Mouse (Mus musculus) limb, embryonic 12.5 days (tissue): ENCODE measurements around the gene Cped1. TPM values are rescaled to one million over a fixed set of nuclear protein-coding genes. Genes with fewer than 3 reads are reported as not detected.
A peak's percentile ranks its signal among the peaks of the same experiment; 100 is the strongest.

Experiments used
- ATAC-seq: fragments of 200-750 bp; cut with Nextera tagmentation; 2 replicates; pipeline ENCODE4 v1.8.0; 2017; ENCODE audit warnings: low read depth, moderate TSS enrichment; ENCODE audit not compliant: insufficient number of reproducible peaks, insufficient read depth, low FRiP score, low TSS enrichment
- H3K27ac ChIP-seq: fragments of 300-500 bp; sonication (generic); 2 replicates; pipeline ENCODE4 v1.5.1; 2016; ENCODE audit warnings: mild to moderate bottlenecking, moderate library complexity
- H3K27me3 ChIP-seq: fragments of 300-500 bp; sonication (generic); 2 replicates; pipeline ENCODE4 v1.6.1; 2016; ENCODE audit warnings: mild to moderate bottlenecking, moderate library complexity
- H3K36me3 ChIP-seq: fragments of 300-500 bp; sonication (generic); 2 replicates; pipeline ENCODE4 v1.6.1; 2016; ENCODE audit warnings: mild to moderate bottlenecking, moderate library complexity
- H3K4me1 ChIP-seq: fragments of 300-500 bp; sonication (generic); replicated peaks from 2 replicates; pipeline ENCODE4 v1.6.1; 2016
- H3K4me2 ChIP-seq: fragments of 300-500 bp; sonication (generic); 2 replicates; pipeline ENCODE4 v1.6.1; 2016; ENCODE audit warnings: mild to moderate bottlenecking, moderate library complexity
- H3K4me3 ChIP-seq: fragments of 300-500 bp; sonication (generic); replicated peaks from 2 replicates; pipeline ENCODE4 v1.5.1; 2016; ENCODE audit warnings: mild to moderate bottlenecking
- H3K9ac ChIP-seq: fragments of 300-500 bp; sonication (generic); replicated peaks from 2 replicates; pipeline ENCODE4 v1.6.1; 2016; ENCODE audit warnings: mild to moderate bottlenecking, moderate library complexity
- H3K9me3 ChIP-seq: fragments of 300-500 bp; sonication (generic); 2 replicates; pipeline ENCODE4 v1.6.1; 2016; ENCODE audit warnings: mild to moderate bottlenecking, moderate library complexity
- WGBS: fragments of 180-500 bp; shearing (Covaris S2); methylation state at CpG from one replicate; pipeline ENCODE4 v1.1.7; 2016; 5-methylcytosine and 5-hydroxymethylcytosine counted together
- polyA plus RNA-seq: library from polyadenylated mRNA; unstranded; fragments of >200 nt; fragmentation: Nextera tagmentation; extraction: Ambion mirVana; gene quantifications from 2 replicates; pipeline ENCODE4 v1.2.1, GENCODE M21; 2016

Gene Cped1
- polyA plus RNA-seq, 1 experiment from 2014 or later: 62.3 TPM

GRCm38 (mm10) chr6:22269840-22270521, 284.3 kb downstream of the Cped1 start:
- Histone ChIP-seq H3K9ac (no peak overlapping the region), H3K4me1 (no peaks in the 10 kb centered on the region; the same call in 1 of the 2 replicates), H3K36me3 (no peaks in the 10 kb centered on the region), H3K9me3 (no peaks in the 10 kb centered on the region), H3K4me2 (no peak overlapping the region), H3K27ac (no peak overlapping the region), H3K4me3 (no peak overlapping the region), H3K27me3 (no peaks in the 10 kb centered on the region)
- no peak for ATAC-seq
- 79% methylated on average over 8 of the region's 8 CpGs for WGBS

DNA sequence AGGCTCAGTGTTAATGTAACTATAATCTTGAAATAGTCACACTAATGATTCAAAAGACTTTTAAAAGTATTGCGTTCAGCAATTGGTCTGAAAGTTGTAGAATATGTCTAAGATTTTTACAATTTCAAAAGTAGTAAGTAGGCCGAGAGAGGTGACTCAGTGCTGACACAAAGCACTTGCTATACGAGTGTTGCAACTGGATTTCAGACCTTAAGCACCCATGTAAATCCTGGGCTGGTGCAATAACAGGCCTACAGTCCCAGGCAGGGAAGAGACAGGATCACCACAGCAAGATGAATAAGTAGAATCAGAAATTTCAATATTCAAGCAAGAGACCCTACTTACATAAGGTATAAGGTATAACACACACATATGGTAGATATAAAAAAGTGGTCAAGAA, 292.2 kb downstream of the Cped1 start:
- no peak for ATAC-seq
- 92% methylated on average over 3 of the region's 3 CpGs for WGBS
- H3K4me1 ChIP-seq: peaks cover 34% of the 10 kb centered on the region
- H3K4me3 ChIP-seq: no peak overlapping the region
- no peak overlapping the region for H3K4me2 ChIP-seq
- peaks cover 3% of the 10 kb centered on the region; the same call in 1 of the 2 replicates for H3K27me3 ChIP-seq
- H3K9ac ChIP-seq: no peak overlapping the region
- H3K36me3 ChIP-seq: no peaks in the 10 kb centered on the region
- H3K27ac ChIP-seq: no peak overlapping the region
- no peaks in the 10 kb centered on the region for H3K9me3 ChIP-seq

DNA sequence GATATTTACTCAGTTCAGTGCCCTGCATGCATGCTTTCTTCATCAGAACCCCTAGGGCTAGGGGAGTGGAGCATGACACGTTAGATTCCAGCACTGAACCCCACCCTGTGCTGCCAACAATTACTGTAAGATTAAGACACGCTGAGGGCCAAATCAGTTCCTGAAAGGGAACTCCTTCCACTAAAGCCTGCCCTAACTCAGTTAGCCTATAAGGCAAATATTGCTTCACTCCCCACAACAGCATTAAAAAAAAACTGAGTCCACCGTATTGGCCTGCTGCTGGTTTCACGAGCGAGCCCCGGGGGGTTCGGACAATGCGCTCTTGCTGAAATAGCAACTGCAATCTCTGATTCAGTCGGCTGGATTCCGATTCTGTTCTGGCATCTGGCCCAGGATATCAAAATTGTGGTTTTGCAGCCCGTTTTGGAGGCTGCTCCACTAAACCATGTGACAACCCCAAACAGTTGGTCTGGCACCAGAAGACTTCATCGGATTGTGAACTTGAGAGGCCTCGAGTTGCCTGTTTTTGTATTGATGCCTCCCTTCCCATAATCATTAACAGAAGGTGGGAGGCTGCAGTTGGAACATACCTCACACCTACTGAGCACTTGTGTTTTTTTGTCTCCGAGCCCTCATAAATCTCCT, 294.6 kb downstream of the Cped1 start:
- H3K9ac ChIP-seq: no peak overlapping the region
- H3K36me3 ChIP-seq: no peaks in the 10 kb centered on the region
- peak overlapping the region; percentile 79 for H3K27ac ChIP-seq
- H3K4me2 ChIP-seq: peak overlapping the region; percentile 46
- no peaks in the 10 kb centered on the region for H3K9me3 ChIP-seq
- H3K27me3 ChIP-seq: peaks cover 7% of the 10 kb centered on the region; the same call in 1 of the 2 replicates
- 16% methylated on average over 14 of the region's 14 CpGs for WGBS
- ATAC-seq: peak; percentile 66
- H3K4me1 ChIP-seq: peaks cover 37% of the 10 kb centered on the region
- H3K4me3 ChIP-seq: no peak overlapping the region

DNA sequence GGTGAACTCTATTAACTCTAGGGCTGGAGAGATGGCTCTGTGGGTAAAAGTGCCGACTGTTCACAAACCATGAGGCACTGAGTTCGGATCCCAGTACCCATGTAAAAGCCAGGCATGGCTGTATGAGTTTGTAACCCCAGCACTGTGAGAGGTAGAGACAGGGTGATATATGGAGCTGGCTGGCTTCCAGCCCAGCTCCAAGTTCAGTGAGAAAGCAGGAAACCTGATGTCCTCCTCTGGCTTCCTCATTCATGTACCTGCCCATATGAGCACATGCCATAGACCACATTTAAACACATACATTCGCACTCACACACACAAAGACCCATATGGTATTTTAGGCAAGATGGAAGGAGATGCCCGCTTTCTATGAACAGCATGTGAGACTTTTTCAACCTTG, 296.7 kb downstream of the Cped1 start:
- WGBS: 88% methylated on average over 4 of the region's 4 CpGs
- peaks cover 24% of the 10 kb centered on the region for H3K27me3 ChIP-seq
- ATAC-seq: no peak

DNA sequence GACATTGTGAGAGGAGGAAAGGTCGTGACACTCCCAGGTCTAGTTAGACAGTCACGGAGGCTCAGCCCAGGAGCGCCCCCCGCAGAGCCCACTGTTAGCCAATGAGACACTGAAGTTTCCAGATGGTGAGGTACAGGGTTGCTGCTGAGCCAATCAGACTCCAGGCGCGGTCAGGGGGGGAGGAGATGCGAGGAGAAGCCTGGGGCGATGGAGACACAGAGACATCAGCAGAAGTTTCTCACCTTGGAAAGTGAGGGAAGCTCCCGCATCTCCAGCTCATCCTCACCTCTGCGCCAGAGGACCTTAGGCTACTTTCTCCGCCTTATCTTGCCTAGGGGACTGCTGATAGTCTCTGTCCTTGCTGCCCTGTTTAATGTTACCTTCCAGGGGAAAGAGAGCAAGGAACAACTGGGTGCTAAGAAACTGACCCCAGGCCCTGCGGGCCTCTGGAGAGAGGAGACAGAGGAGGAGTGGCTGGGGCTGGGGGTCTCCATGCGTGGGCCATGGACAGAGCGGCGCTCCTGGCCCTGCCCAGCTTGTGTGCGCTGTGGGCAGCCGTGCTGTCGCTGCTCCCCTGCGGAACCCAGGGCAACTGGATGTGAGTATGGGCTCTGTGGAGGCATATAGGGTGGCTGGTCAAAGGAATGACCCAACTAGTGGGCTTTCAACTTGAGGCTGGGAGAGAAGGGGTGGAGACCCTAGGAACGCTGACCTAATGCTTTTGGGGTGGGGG, 302.5 kb downstream of the Cped1 start, which contains the start of gene Wnt16:
TSS of gene Wnt16 (plus strand) at position 224 of the 733 bp plus-strand sequence.
- Histone ChIP-seq H3K4me1 (peaks cover 17% of the 10 kb centered on the region), H3K9me3 (no peaks in the 10 kb centered on the region), H3K4me2 (peak within 1 kb of the TSS; percentile 77), H3K27me3 (peaks cover 47% of the 10 kb centered on the region), H3K4me3 (peak within 1 kb of the TSS; percentile 45), H3K9ac (peak within 1 kb of the TSS; percentile 35), H3K36me3 (no peaks in the 10 kb centered on the region), H3K27ac (no peak within 1 kb of the TSS)
- under 1% methylated on average over 20 of the region's 20 CpGs for WGBS
- peak; percentile 63 for ATAC-seq

More for the DNA sequence above, 296.7 kb downstream of the Cped1 start:
- Histone ChIP-seq H3K27ac (no peak overlapping the region), H3K4me2 (no peak overlapping the region), H3K36me3 (no peaks in the 10 kb centered on the region), H3K4me3 (no peak overlapping the region), H3K9me3 (no peaks in the 10 kb centered on the region), H3K4me1 (peaks cover 37% of the 10 kb centered on the region), H3K9ac (no peak overlapping the region)

DNA sequence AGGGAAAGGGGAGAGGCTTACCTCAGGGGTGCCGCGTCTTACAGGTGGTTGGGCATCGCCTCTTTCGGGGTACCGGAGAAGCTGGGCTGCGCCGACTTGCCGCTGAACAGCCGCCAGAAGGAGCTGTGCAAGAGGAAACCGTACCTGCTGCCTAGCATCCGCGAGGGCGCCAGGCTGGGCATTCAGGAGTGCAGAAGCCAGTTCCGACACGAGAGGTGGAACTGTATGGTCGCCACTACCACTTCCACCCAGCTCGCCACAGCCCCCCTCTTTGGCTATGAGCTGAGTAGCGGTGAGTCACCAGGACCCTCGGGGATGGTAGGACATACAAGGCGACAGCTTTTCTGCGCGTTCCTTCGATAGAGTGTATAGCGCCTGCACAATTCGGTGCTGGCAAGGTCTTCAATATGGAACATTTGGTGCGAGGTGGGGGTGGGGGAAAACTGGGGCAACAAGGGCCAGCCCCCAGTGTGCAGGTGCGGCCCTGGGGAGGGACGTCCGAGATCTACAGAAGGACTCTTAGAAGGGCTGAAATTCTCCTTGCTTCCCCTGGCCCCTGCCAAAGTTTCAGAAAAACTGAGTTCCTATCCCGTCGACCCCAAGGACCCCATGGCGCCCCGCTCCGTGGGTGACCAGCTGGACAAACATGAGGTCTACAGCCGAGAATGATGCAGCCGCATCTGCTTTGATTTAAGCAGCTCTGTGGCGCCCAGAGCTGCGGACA, 303.2 kb downstream of the Cped1 start:
- Histone ChIP-seq H3K4me1 (peaks cover 17% of the 10 kb centered on the region), H3K27me3 (peaks cover 45% of the 10 kb centered on the region), H3K4me2 (peak overlapping the region; percentile 77), H3K4me3 (peak overlapping the region; percentile 45), H3K9me3 (no peaks in the 10 kb centered on the region), H3K27ac (no peak overlapping the region), H3K36me3 (no peaks in the 10 kb centered on the region), H3K9ac (peak overlapping the region; percentile 35)
- WGBS: 1% methylated on average over 38 of the region's 38 CpGs
- peak; percentile 72 for ATAC-seq

DNA sequence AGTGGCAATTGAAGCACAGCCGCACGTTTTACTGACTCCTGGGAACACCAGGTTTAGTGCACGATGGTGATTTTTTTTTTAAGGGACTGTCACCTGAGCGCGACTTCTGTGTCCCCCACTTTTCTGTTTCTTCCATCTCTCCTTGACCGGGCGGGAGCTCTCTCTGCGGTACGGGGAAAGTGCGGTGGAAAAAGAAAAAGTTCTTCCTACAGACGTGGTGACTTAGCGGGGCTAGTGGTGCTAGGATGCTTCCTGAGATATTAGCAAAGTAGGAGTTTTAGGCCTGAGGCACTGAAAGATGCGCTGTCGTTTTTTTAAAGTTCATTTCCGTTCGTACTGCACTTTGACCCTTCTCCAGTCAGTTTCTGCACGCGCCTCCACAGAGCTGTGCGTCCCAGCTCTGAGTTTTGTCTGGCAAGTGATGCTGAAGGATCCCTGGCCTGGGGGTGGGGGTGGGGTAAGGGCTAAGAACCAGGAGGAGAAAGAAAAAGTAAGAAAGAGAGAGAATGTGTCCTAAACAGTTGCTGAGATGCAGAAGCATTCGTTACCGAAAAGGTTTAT, 303.8 kb downstream of the Cped1 start:
- Histone ChIP-seq H3K4me2 (peak overlapping the region; percentile 77), H3K4me1 (peaks cover 17% of the 10 kb centered on the region), H3K4me3 (peak overlapping the region; percentile 45), H3K27ac (no peak overlapping the region), H3K9ac (peak overlapping the region; percentile 35; the same call in 1 of the 2 replicates), H3K27me3 (peaks cover 45% of the 10 kb centered on the region), H3K36me3 (no peaks in the 10 kb centered on the region), H3K9me3 (no peaks in the 10 kb centered on the region)
- WGBS: 1% methylated on average over 21 of the region's 21 CpGs
- ATAC-seq: no peak

- Histone ChIP-seq H3K27ac (no peak overlapping the region), H3K36me3 (no peaks in the 10 kb centered on the region), H3K9me3 (no peaks in the 10 kb centered on the region), H3K9ac (no peak overlapping the region), H3K27me3 (peaks cover 43% of the 10 kb centered on the region), H3K4me1 (peaks cover 17% of the 10 kb centered on the region), H3K4me3 (no peak overlapping the region), H3K4me2 (no peak overlapping the region)
- ATAC-seq: no peak
- WGBS: 73% methylated on average over 8 of the region's 8 CpGs
These were observed 305.1 kb downstream of the Cped1 start for GRCm38 (mm10) chr6:22290790-22291189.

DNA sequence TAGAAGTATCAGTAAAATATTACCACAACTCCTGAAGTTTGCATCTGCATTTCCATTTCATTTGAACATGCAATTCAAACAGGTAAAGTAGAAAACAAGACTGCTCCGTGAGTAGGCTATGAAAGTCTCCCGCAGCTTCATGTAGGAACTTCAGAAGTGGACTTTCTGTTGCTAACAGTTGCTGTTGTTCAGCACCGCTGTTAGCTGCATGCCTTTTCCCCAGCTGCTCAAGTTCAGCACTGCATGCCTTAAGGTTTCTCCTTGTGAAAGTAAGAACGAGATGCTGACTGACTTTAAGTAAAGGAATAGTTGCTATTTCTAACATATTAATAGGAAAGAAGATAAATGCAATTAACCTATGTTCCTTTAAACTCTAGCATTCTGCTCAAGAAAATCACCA, 306.3 kb downstream of the Cped1 start:
- WGBS: 19% methylated on average over 4 of the region's 4 CpGs
- no peak overlapping the region for H3K4me3 ChIP-seq
- no peaks in the 10 kb centered on the region for H3K36me3 ChIP-seq
- peaks cover 32% of the 10 kb centered on the region for H3K27me3 ChIP-seq
- ATAC-seq: no peak
- peaks cover 17% of the 10 kb centered on the region for H3K4me1 ChIP-seq
- no peak overlapping the region for H3K27ac ChIP-seq
- no peak overlapping the region for H3K4me2 ChIP-seq
- H3K9me3 ChIP-seq: no peaks in the 10 kb centered on the region
- no peak overlapping the region for H3K9ac ChIP-seq

DNA sequence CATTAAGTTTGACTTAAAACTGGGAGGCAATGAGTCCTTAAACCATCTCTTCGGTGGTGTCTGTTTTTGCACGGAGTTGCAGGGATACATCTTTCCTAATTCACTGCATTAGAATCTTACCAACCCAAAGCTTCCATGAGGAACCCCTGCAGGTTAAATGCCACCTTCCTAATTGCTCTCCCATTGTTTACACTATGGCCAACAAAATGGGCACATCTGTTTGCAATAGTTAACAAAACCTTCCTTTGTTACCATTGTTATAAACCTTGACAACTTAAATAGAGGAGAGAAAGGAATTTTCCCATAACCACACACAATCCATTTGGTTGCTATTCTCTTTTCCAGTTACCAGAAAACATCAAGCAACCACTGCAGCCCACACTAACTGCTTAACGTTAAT, 308.2 kb downstream of the Cped1 start:
- Histone ChIP-seq H3K27me3 (peaks cover 13% of the 10 kb centered on the region), H3K4me3 (no peak overlapping the region), H3K4me2 (no peak overlapping the region), H3K9ac (no peak overlapping the region), H3K9me3 (no peaks in the 10 kb centered on the region), H3K4me1 (peaks cover 10% of the 10 kb centered on the region; the same call in 1 of the 2 replicates), H3K36me3 (no peaks in the 10 kb centered on the region), H3K27ac (no peak overlapping the region)
- no peak for ATAC-seq
- WGBS: 58% methylated on average over 3 of the region's 3 CpGs
